Mouse (Mus musculus) CH12.LX (cell line): ENCODE measurements at regions not wholly inside any gene's neighbourhood (a gene's known extent, or its start where the extent isn't known, plus 50 kb on each side); places are given as distances from the start of the nearest gene placed in this dataset.

ENCODE experiments used
- DNase-seq: peaks from one replicate; pipeline ENCODE4 v3.0.0-alpha.2; 2013; ENCODE audit errors: extremely low read depth
- H3K27ac ChIP-seq: 2 replicates; pipeline ENCODE4 v1.5.1; 2012; ENCODE audit warnings: low read depth, mild to moderate bottlenecking, control low read depth, moderate library complexity; ENCODE audit not compliant: insufficient read depth
- H3K27me3 ChIP-seq: replicated peaks from 2 replicates; pipeline ENCODE3; 2012; ENCODE audit warnings: inconsistent platforms
- H3K36me3 ChIP-seq, 2 experiments: replicated peaks in 1 of 2; 2 replicates each; pipeline versions ENCODE3 to v1.6.1; 2012; ENCODE audit warnings: inconsistent platforms in 1 of 2, low read length in 1 of 2, mild to moderate bottlenecking in 1 of 2, mixed read lengths in 1 of 2, moderate library complexity in 1 of 2; ENCODE audit not compliant: control insufficient read depth in 1 of 2, insufficient read depth in 1 of 2
- H3K4me1 ChIP-seq, 2 experiments: 2 replicates each; pipeline ENCODE4 v1.6.1; 2012; ENCODE audit warnings: inconsistent platforms in 1 of 2, moderate library complexity in 1 of 2; ENCODE audit not compliant: insufficient read depth in 2 of 2, control insufficient read depth in 1 of 2
- H3K4me2 ChIP-seq: 2 replicates; pipeline ENCODE4 v1.6.1; 2012; ENCODE audit warnings: low read depth, mild to moderate bottlenecking, control low read depth; ENCODE audit not compliant: poor library complexity, insufficient read depth, severe bottlenecking
- H3K4me3 ChIP-seq, 3 experiments: fragments of 150-350 bp in 1 of 3; sonication (generic) in 1 of 3; replicated peaks in 1 of 3; 2 replicates each; pipeline versions ENCODE3 to v1.5.1; 2011 to 2012; ENCODE audit warnings: low read depth in 2 of 3, low read length in 2 of 3, mild to moderate bottlenecking in 2 of 3, moderate library complexity in 2 of 3, control low read depth in 1 of 3, improper control_type of control experiment in 1 of 3, inconsistent platforms in 1 of 3, mixed read lengths in 1 of 3; ENCODE audit not compliant: poor library complexity in 1 of 3
- H3K79me2 ChIP-seq: replicated peaks from 2 replicates; pipeline ENCODE4 v1.6.1; 2012; ENCODE audit warnings: mild to moderate bottlenecking, moderate library complexity; ENCODE audit not compliant: control insufficient read depth, poor library complexity, insufficient read depth, severe bottlenecking; ENCODE audit errors: extremely low read depth
- H3K9ac ChIP-seq: 2 replicates; pipeline ENCODE4 v1.6.1; 2012; ENCODE audit warnings: low read depth, mild to moderate bottlenecking, control low read depth, moderate library complexity; ENCODE audit not compliant: insufficient read depth
- H3K9me3 ChIP-seq: replicated peaks from 2 replicates; pipeline ENCODE3; 2012; ENCODE audit warnings: low read length, inconsistent platforms, mixed read lengths
- BHLHE40 ChIP-seq: IDR thresholded peaks from 2 replicates; pipeline ENCODE4 v1.6.1; 2011; ENCODE audit warnings: mild to moderate bottlenecking, low read depth, low read length, improper control_type of control experiment
- CHD1 ChIP-seq: IDR thresholded peaks from 2 replicates; pipeline ENCODE4 v1.6.1; 2012; ENCODE audit warnings: low read depth, low read length, improper control_type of control experiment, inconsistent platforms
- CHD2 ChIP-seq: IDR thresholded peaks from 2 replicates; pipeline ENCODE4 v1.6.1; 2011; ENCODE audit warnings: low read length, improper control_type of control experiment
- CTCF ChIP-seq, 2 experiments: IDR thresholded peaks in 1 of 2; conservative IDR thresholded peaks in 1 of 2; 2 replicates each; pipeline ENCODE4 v1.5.1; 2011 to 2012; ENCODE audit warnings: low read depth in 2 of 2, low read length in 2 of 2, improper control_type of control experiment in 1 of 2, inconsistent platforms in 1 of 2, mild to moderate bottlenecking in 1 of 2, moderate library complexity in 1 of 2
- ELF1 ChIP-seq: IDR thresholded peaks from 2 replicates; pipeline ENCODE4 v1.6.1; 2014; ENCODE audit warnings: low read depth, mild to moderate bottlenecking, inconsistent platforms, low read length, improper control_type of control experiment
- GABPA ChIP-seq: IDR thresholded peaks from 2 replicates; pipeline ENCODE4 v1.6.1; 2012; ENCODE audit warnings: low read depth, low read length, improper control_type of control experiment, inconsistent platforms; ENCODE audit not compliant: insufficient replicate concordance
- HCFC1 ChIP-seq: IDR thresholded peaks from 2 replicates; pipeline ENCODE4 v1.6.1; 2012; ENCODE audit warnings: low read depth, mild to moderate bottlenecking, inconsistent platforms, low read length, improper control_type of control experiment
- JUN ChIP-seq: IDR thresholded peaks from 2 replicates; pipeline ENCODE4 v1.6.1; 2011; ENCODE audit warnings: low read depth, mild to moderate bottlenecking, low read length, improper control_type of control experiment, moderate library complexity; ENCODE audit not compliant: insufficient read depth
- KAT2A ChIP-seq: IDR thresholded peaks from 2 replicates; pipeline ENCODE4 v1.6.1; 2012; ENCODE audit warnings: low read length, improper control_type of control experiment, inconsistent platforms; ENCODE audit not compliant: insufficient replicate concordance
- MAX ChIP-seq: IDR thresholded peaks from 2 replicates; pipeline ENCODE4 v1.6.1; 2011; ENCODE audit warnings: low read length, improper control_type of control experiment
- MAZ ChIP-seq: IDR thresholded peaks from 2 replicates; pipeline ENCODE4 v1.6.1; 2012; ENCODE audit warnings: low read depth, mild to moderate bottlenecking, inconsistent platforms, low read length, improper control_type of control experiment, moderate library complexity
- MEF2A ChIP-seq: IDR thresholded peaks from 2 replicates; pipeline ENCODE4 v1.6.1; 2014; ENCODE audit warnings: low read depth, mild to moderate bottlenecking, inconsistent platforms, low read length, improper control_type of control experiment, borderline replicate concordance
- MXI1 ChIP-seq: IDR thresholded peaks from 2 replicates; pipeline ENCODE4 v1.6.1; 2011; ENCODE audit warnings: mild to moderate bottlenecking, low read depth, low read length, improper control_type of control experiment
- MYC ChIP-seq: IDR thresholded peaks from 2 replicates; pipeline ENCODE4 v1.6.1; 2011; ENCODE audit warnings: low read depth, mild to moderate bottlenecking, improper control_type of control experiment, low read length
- NELFE ChIP-seq: IDR thresholded peaks from 2 replicates; pipeline ENCODE4 v1.6.1; 2011; ENCODE audit warnings: low read depth, low read length, improper control_type of control experiment
- NRF1 ChIP-seq: IDR thresholded peaks from 2 replicates; pipeline ENCODE4 v1.6.1; 2014; ENCODE audit warnings: low read depth, mild to moderate bottlenecking, inconsistent platforms, low read length, improper control_type of control experiment, moderate library complexity
- POLR2A ChIP-seq: IDR thresholded peaks from 2 replicates; pipeline ENCODE4 v1.6.1; 2011; ENCODE audit warnings: low read depth, mild to moderate bottlenecking, improper control_type of control experiment, low read length
- POLR2AphosphoS2 ChIP-seq: IDR thresholded peaks from 2 replicates; pipeline ENCODE4 v1.6.1; 2011; ENCODE audit warnings: low read depth, low read length, improper control_type of control experiment
- RAD21 ChIP-seq: IDR thresholded peaks from 2 replicates; pipeline ENCODE4 v1.6.1; 2011; ENCODE audit warnings: low read depth, mild to moderate bottlenecking, low read length, improper control_type of control experiment, moderate library complexity
- SMC3 ChIP-seq: IDR thresholded peaks from 2 replicates; pipeline ENCODE4 v1.6.1; 2011; ENCODE audit warnings: low read depth, low read length, improper control_type of control experiment
- TCF12 ChIP-seq: IDR thresholded peaks from 2 replicates; pipeline ENCODE4 v1.6.1; 2014; ENCODE audit warnings: low read depth, mild to moderate bottlenecking, inconsistent platforms, low read length, improper control_type of control experiment
- UBTF ChIP-seq: IDR thresholded peaks from 2 replicates; pipeline ENCODE4 v1.6.1; 2012; ENCODE audit warnings: low read depth, mild to moderate bottlenecking, inconsistent platforms, low read length, improper control_type of control experiment, moderate library complexity
- USF1 ChIP-seq: IDR thresholded peaks from 2 replicates; pipeline ENCODE4 v1.6.1; 2014; ENCODE audit warnings: low read depth, mild to moderate bottlenecking, inconsistent platforms, low read length, improper control_type of control experiment
- USF2 ChIP-seq: conservative IDR thresholded peaks from 2 replicates; pipeline ENCODE4 v1.6.1; 2011; ENCODE audit warnings: low read depth, low read length, improper control_type of control experiment
- ZC3H11A ChIP-seq: IDR thresholded peaks from 2 replicates; pipeline ENCODE4 v1.6.1; 2012; ENCODE audit warnings: low read depth, mild to moderate bottlenecking, inconsistent platforms, low read length, improper control_type of control experiment
- ZKSCAN1 ChIP-seq: IDR thresholded peaks from 2 replicates; pipeline ENCODE4 v1.6.1; 2012; ENCODE audit warnings: low read depth, inconsistent platforms, low read length, improper control_type of control experiment, borderline replicate concordance
- ZMIZ1 ChIP-seq: IDR thresholded peaks from 2 replicates; pipeline ENCODE4 v1.6.1; 2012; ENCODE audit warnings: low read depth, mild to moderate bottlenecking, inconsistent platforms, low read length, improper control_type of control experiment
- dilution Hi-C: fragments of 300-500 bp; cut with MboI; formaldehyde crosslinking; loops from 2 replicates; pipeline ENCODE4 v1.14.3; 2020; ENCODE audit warnings: low sequenced_read_pairs; ENCODE audit not compliant: extremely low pct_unique_long_range_greater_than_20kb, extremely low pct_ligation_motif_present
- in situ Hi-C: fragments of 300-500 bp; cut with MboI; formaldehyde crosslinking; loops from 3 replicates; pipeline ENCODE4 v1.14.3; 2019; ENCODE audit warnings: low sequenced_read_pairs, low pct_ligation_motif_present, low pct_unique_long_range_greater_than_20kb, mixed read lengths

- Histone ChIP-seq H3K9ac (no peak overlapping the region), H3K9me3 (peaks cover 68% of the 10 kb centered on the region), H3K4me2 (no peak overlapping the region), H3K27me3 (no peaks in the 10 kb centered on the region), H3K4me1 (no peaks in the 10 kb centered on the region), H3K27ac (no peak overlapping the region), H3K36me3 (no peaks in the 10 kb centered on the region), H3K4me3 (no peak overlapping the region), H3K79me2 (no peaks in the 10 kb centered on the region)
- in situ Hi-C loops, result no loop called here
- TF ChIP-seq KAT2A (no peak), HCFC1 (no peak), CTCF (conservative IDR thresholded peaks at IDR 0.05 in 1 of 2, IDR thresholded peaks at IDR 0.05 in 1 of 2; ENCODE audit: low read depth in 2 of 2, low read length in 2 of 2) (no peak), MXI1 (no peak), POLR2A (no peak), BHLHE40 (no peak), ZMIZ1 (no peak), MYC (no peak), ZKSCAN1 (no peak), USF2 (no peak), UBTF (no peak), CHD1 (no peak), MEF2A (no peak), USF1 (no peak), NELFE (no peak), RAD21 (no peak), NRF1 (no peak), ELF1 (no peak)
- DNase-seq, result no peak
- dilution Hi-C loops, result no loop called here
Measured at GRCm38 (mm10) chr1:186497872-186498271, 207.9 kb downstream of the Tgfb2 start.

GRCm38 (mm10) chr1:186497333-186497732, 208.5 kb downstream of the Tgfb2 start:
- Histone ChIP-seq H3K4me2 (no peak overlapping the region), H3K27ac (no peak overlapping the region), H3K4me3 (no peak overlapping the region), H3K9ac (no peak overlapping the region), H3K4me1 (no peaks in the 10 kb centered on the region), H3K79me2 (no peaks in the 10 kb centered on the region), H3K36me3 (no peaks in the 10 kb centered on the region), H3K9me3 (peaks cover 66% of the 10 kb centered on the region), H3K27me3 (no peaks in the 10 kb centered on the region)
- no peak for DNase-seq
- dilution Hi-C loops (no loop called here), in situ Hi-C loops (no loop called here)
- no peak for TF ChIP-seq USF2
- no peak for TF ChIP-seq JUN
- TF ChIP-seq CHD2, result no peak
- no peak for TF ChIP-seq USF1
- no peak for TF ChIP-seq SMC3
- no peak for TF ChIP-seq GABPA
- TF ChIP-seq MAZ, result no peak
- TF ChIP-seq MEF2A, result no peak
- TF ChIP-seq POLR2AphosphoS2, result no peak
- no peak for TF ChIP-seq MYC
- no peak for TF ChIP-seq HCFC1
- TF ChIP-seq ZC3H11A, result no peak
- TF ChIP-seq MAX, result no peak
- TF ChIP-seq RAD21, result no peak
- TF ChIP-seq NELFE, result no peak
- TF ChIP-seq NRF1, result no peak
- TF ChIP-seq TCF12, result no peak
- no peak for TF ChIP-seq ELF1
- no peak for TF ChIP-seq ZMIZ1
- TF ChIP-seq ZKSCAN1, result no peak
